Mouse (Mus musculus) B cell, adult (primary cell): ENCODE measurements around the gene C5ar2. TPM values are rescaled to one million over a fixed set of nuclear protein-coding genes. Genes with fewer than 3 reads are reported as not detected.

Source experiments
- total RNA-seq: library from RNA; stranded (reverse); gene quantifications from 4 replicates; pipeline ENCODE4 v1.2.4, GENCODE M21; 2023; ENCODE audit not compliant: inconsistent age

The C5ar2 gene
- total RNA-seq = 1.2 to 2.4 TPM (median 1.6 TPM) in 4 replicates

DNA sequence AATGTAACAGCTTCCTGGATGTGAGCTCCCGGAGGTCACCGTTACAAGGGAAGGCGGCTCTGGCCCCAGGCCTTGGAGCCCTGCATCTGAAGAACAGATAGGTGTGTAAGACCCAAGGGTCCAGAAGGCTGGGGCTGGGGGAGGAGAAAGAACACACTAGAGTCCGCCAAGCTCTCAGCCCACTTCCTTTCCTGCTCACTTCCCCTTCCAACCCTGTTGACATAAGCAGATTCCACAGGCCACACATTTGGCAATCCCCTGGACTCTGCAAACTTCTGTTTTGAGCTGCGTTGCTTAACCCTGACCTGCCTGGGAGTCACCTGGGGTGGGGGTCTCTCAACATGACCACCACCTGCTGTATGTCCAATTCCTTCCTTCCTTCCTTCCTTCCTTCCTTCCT, at the start of gene C5ar2:
C5ar2 (minus strand) TSS at position 88 of the 400 bp plus-strand sequence.

DNA sequence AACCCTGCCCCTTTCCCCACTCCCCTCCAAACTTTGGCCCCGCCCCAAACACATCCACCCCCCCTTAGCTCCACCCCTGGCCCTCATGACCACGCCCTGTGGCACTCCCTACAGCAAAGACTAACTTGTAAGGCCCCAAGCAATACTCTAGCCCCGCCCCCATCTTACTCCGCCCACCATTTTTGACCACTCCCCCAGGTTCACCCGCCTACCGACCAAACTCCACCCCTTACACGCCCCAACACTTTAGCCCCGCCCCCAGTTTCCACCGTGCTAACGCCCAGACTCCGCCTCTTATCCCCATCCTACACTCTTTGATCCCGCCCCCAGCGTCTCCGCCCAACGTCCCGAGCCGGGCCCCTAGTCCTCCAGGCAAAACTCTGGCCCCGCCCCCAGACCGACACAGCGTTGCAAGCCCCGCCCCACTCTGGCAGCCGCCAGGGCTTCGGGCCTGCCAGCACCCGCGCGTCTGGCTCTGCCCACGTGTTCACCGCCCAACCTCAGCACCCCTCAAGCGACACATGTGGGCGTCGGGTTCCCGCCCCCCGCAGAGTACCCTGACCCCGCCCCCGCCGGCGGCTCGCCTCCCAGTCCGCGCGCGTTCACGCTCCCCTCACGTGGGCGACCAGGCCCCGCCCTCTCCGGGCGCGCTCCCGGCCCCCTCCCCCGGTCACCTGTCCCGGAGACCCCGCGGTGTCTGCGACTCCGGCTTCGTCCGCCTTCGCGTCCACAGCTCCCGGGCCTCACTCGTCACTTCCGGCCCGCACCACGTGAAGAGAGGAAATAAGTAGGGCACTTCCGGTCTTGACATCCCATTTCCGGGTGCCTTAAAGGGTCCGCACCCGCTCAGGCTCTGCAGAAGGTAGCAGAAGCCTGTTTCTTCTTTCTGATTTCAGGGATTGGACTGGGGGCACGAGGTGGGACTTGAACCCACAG, 42.3 kb upstream of the C5ar2 start, which contains the start of gene Ccdc9:
Ccdc9 (minus strand) TSS at position 770 of the 936 bp plus-strand sequence.

GRCm38 (mm10) chr7:16273081-16273765, 29.3 kb upstream of the C5ar2 start, which contains the start of gene Inafm1:
Gene Inafm1 (minus strand): TSS chr7:16273617.

DNA sequence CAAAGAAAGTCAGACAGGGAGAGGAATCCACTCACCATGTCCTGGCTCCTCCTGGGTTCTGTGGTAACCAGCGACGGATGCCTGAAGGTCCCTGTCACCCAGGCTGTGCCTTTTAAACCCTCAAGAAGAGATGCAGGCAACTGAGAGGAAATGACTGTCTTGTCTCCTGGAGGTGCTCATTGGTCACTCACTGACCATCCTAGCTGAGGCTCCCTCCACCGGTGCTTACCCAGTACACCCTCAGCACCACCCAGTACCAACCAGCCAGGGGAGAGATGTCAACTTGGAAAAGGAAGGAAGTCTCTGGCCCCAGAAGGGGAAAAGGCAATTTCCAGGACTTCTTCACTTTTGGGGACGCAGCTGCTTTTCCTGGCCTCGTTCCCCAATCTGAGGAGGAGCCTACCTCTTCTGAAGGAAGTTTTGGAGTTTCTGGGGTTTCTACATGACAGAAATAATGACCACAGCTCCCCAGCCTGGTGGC, 15.2 kb upstream of the C5ar2 start, which contains the start of gene C5ar1:
C5ar1 (minus strand) TSS at position 431 of the 481 bp plus-strand sequence.

GRCm38 (mm10) chr7:16221582-16222272, 22.2 kb downstream of the C5ar2 start, which contains the start of gene Dhx34:
Gene Dhx34 (minus strand): TSS chr7:16222037.

Other genes with a start within 250 kb of the C5ar2 start
- 64.3 to 76.7 TPM (median 74.5 TPM) in 4 replicates for gene Bicra, start 196.2 kb downstream of the C5ar2 start, total RNA-seq
- gene Zfp541, start 182.3 kb downstream of the C5ar2 start, total RNA-seq = not detected in 4 replicates
- gene Napa, start 145.7 kb downstream of the C5ar2 start, total RNA-seq = 339 to 371 TPM (median 351 TPM) in 4 replicates
- gene Kptn, start 124.3 kb downstream of the C5ar2 start, total RNA-seq = 43.1 to 52.7 TPM (median 45.8 TPM) in 4 replicates
- gene Slc8a2, start 114.3 kb downstream of the C5ar2 start, total RNA-seq = 0.19 to 0.29 TPM (median 0.27 TPM) in 4 replicates
- 13.3 to 26.7 TPM (median 15.8 TPM) in 4 replicates for gene Meis3, start 69.1 kb downstream of the C5ar2 start, total RNA-seq
- 49.4 to 58.7 TPM (median 53.0 TPM) in 4 replicates for gene Dhx34, start 22.1 kb downstream of the C5ar2 start, total RNA-seq
- gene C5ar1, start 15.4 kb upstream of the C5ar2 start, total RNA-seq = 0.21 to 0.61 TPM in 2 of 4 replicates, not detected in the others
- gene Inafm1, start 29.5 kb upstream of the C5ar2 start, total RNA-seq = 32.4 to 35.4 TPM (median 33.6 TPM) in 4 replicates
- 410 to 440 TPM (median 416 TPM) in 4 replicates for gene Ccdc9, start 42.6 kb upstream of the C5ar2 start, total RNA-seq
- gene Bbc3, start 64.2 kb upstream of the C5ar2 start, total RNA-seq = 8.4 to 14.5 TPM (median 9.7 TPM) in 4 replicates
- gene Sae1, start 143.7 kb upstream of the C5ar2 start, total RNA-seq = 53.5 to 64.8 TPM (median 58.8 TPM) in 4 replicates
- 96.6 to 117 TPM (median 100 TPM) in 4 replicates for gene Zc3h4, start 156.8 kb upstream of the C5ar2 start, total RNA-seq
- 35.9 to 42.6 TPM (median 37.4 TPM) in 4 replicates for gene Tmem160, start 208.6 kb upstream of the C5ar2 start, total RNA-seq
- gene Npas1, start 233.6 kb upstream of the C5ar2 start, total RNA-seq = not detected in 4 replicates